Mouse (Mus musculus) cerebellum, adult 11-12 months (tissue): ENCODE measurements around the gene Gdi2.
A peak's percentile ranks its signal among the peaks of the same experiment; 100 is the strongest.
"Not testable (repeated sequence)": the region's sequence is repeated elsewhere in the genome, so short reads cannot be mapped to it uniquely, and the experiment has no call there.

Source experiments
- DNase-seq: peaks from one replicate; pipeline ENCODE4 v3.0.0; 2022

Gdi2 gene

DNA sequence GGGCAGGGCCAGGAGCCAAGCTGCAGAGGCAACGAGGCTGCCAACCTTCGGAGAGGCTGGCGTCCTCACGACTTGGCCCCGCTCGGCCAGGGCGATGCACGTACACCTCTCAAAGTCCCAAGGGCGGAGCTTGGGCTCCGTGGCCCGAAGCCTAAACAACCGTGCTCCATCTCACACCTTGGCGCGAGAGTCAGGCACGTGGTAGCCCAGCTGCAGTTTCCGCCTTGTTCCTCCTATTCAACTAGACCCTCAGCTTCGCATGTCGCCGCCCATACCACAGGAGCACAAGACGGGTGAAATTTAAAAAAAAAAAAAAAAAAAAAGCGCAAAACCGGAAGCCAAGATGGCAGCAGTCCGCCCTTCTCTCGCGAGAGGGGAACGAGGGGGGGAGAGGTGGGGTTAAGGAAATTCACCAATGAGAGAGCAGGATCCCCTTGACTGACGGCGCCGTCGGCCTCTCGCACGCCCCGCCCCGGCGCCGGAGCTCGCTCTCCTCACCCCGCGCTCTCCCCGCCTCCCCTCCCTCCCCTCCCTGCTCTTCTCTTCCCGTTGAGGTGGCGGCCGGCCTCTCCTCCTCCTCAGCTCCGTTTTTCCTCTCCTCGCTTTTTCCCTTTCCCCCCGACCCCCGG is at the start of gene Gdi2:
Gdi2 (plus strand) TSS at position 470 of the 629 bp plus-strand sequence.
- peak; percentile 95 for DNase-seq

DNA sequence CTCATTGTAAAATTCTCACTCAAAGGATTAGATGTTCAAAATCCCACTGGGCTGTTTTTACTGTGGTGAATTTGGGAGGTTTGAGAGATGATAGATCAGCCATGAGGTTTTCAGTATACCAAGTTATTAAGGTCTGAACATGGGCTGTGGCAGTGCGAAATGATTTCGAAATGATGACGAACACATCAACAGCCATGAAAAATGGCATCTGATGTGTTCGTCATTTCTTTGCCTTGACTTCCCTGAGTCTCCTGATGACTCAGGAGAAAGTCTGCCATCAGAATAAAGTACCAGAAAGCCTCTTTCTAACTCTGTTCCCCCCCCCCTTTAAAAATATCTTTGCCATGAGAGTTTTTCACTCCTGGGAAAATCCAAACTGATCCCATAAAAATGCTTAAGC is 42.3 kb upstream of the Gdi2 start:
- DNase-seq, result no peak

GRCm38 (mm10) chr13:3501014-3501413 is 36.8 kb upstream of the Gdi2 start:
- DNase-seq, result not testable (repeated sequence)

- not testable (repeated sequence) for DNase-seq
Measured at GRCm38 (mm10) chr13:3515351-3515750, 22.5 kb upstream of the Gdi2 start.

DNA sequence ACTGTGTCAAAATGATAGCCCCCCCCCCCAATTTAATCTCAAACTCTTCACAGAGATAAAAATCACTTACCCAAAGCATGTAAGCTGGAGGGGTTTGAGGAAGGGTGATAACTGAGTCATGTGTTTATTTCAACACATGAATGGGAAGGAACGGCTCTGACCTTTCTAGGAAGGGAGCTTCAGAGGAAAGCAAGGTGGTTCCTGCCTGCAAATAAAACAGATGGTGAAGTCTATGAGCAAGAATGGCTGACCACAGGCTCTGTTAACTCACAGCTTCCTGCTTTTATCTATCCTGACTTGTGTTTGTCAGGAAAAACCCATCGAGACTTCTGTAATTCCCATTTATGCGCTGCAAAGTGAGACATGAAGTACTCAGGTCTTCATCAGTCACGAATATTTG is 18.5 kb upstream of the Gdi2 start:
- not testable (repeated sequence) for DNase-seq

GRCm38 (mm10) chr13:3519994-3520393 is 17.9 kb upstream of the Gdi2 start:
- not testable (repeated sequence) for DNase-seq

DNA sequence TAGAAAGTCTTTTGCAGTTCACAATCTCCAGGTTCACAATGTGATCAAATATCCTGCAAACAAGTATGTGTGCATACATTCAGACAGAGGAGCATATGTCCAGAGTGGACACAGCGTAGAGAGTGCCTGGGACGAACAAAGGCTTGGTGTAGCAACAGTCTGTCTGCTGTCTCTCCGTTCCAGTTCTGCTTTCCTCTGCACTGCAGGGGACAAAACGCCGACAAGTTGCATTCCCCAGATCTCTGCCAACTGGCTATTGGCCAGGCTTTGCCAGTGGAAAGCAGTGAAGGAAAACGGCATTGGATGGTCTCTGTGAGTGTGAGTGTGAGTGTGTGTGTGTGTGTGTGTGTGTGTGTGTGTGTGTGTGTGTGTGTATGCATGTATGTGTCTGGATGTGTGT is 14.4 kb upstream of the Gdi2 start:
- DNase-seq, result no peak

DNA sequence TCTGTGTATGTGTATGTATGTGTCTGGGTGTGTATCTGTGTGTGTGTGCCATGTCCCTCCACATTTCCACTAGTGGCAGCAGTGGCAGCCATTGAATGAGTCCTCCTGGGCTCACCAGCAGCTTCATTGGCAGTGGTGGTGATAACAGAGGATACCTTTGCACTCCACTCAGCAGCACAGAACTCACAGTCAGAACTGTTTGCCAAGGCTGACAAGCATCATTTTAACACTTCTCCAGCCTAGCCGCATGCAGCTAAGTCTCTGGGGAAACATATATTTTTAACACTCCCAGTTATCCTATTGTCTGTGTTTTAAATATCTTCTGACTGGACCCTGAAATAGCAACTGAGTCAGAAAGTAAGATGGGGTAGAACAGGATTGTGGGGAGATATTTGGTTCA is 13.9 kb upstream of the Gdi2 start:
- no peak for DNase-seq

DNA sequence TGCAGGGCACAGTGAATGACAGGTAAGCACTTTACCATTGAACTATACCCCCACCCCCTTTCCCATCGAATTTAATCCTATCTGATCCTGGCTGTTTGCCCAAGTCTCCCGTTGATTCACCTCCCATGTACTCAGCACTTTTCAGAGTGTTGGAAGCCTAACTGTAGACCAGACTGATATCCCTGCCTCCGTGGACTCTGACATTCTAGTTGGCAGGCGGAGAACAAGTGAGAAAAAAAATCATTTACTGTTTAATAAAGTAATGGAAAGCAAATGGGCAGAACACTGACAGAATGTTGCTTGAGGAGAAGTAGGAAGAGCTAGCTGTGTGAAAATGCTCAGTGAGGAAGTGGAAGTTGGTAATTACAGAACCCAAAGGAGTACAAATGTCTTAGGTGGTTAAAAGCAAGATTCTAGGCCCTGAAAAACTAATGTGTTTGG is 12.2 kb upstream of the Gdi2 start:
- no peak for DNase-seq

DNA sequence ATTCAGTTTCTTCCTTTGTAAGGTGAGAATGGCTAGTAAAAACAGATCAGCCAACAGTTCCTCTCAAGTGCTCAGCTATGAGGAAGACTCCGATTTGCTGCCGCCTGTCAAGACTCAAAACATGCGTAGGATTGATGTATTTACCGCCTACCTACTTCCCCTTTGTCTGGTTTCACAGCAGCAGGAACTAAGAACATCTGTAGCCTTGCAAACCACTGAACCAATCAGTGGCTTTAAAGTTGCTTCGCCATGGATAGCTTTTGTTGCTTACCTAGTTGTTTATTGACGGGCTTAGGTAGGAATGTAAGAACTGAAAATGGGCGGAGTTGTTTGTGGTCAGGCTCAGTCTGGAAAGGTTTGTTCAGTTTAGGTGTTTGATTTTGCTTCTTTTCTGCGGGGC is 11.5 kb upstream of the Gdi2 start:
- DNase-seq, result no peak

- no peak for DNase-seq
Measured at GRCm38 (mm10) chr13:3530451-3530850, 7.4 kb upstream of the Gdi2 start.

- not testable (repeated sequence) for DNase-seq
Measured at GRCm38 (mm10) chr13:3531176-3531575, 6.7 kb upstream of the Gdi2 start.

DNA sequence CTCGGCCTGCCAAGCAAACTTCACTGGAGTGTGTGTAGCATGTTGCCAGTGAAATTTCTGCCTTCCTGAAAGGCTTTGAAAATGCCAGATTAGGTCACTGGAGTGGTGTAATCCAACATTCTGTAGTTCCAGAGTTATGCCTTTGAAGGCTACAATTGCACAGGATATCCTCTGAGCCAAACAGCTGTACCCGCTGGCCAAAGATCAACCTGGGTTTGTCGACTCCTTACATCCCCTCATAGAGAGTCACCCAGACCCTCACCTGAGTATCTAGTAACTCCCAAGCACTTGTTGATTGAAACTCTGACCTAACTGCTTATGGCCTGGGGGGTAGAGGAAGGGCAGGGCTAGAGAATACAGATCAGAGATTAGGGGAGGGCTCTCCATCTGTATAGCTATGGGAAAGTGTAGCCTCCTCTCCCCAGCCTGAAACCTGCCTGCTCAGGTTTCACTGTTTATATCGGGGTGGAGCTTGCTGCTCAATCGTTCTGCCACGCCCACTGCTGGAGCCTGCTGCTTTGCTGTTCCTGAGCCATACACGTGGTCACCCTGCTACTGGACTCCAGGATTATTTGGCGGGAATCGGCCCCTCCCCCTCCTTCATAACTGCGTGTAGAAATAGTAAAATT is 6.1 kb upstream of the Gdi2 start:
- no peak for DNase-seq

DNA sequence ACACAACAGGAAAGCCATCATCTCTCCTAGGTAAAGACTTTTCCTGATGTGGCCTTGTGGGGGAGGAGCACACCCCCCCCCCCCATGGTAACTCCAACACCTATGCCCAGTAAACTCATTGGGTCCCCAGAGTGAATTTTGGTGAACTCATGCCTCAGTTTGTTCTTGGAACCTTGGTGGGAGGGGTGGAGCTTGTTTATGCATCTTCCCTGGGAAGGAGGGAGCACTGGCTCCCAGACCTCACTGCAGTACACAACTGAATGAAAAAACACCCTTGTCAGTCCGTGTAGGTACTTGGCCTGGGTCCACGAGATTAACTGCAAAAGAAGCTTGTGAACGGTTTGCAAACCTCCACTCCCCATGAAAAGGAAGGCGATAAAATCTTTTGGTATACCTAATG is 5.4 kb upstream of the Gdi2 start:
- DNase-seq, result no peak

DNA sequence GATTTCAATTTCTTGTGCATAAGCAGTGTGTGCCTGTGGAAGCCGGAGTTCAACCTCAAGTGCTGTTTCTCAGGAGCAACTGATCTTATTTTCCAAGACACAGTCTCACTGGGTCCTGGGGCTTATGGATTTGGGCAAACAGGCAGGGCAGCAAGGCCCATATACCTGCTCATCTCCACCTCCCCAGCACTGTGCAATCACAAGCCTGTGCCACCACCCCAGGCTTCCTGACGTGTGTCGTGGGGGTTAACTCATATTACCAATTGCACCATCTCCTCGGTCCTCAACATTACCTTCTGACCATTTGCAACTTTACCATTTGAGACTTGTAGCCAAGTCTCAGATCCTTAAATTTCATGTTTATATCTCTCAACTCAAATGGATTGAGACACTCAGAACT is 3.7 kb upstream of the Gdi2 start:
- DNase-seq, result no peak

GRCm38 (mm10) chr13:3538223-3538968 is 533 bp downstream of the Gdi2 start:
- peak; percentile 82 for DNase-seq

- peak; percentile 28 for DNase-seq
Measured at GRCm38 (mm10) chr13:3538969-3539562, 1.2 kb downstream of the Gdi2 start.

- no peak for DNase-seq
Measured at GRCm38 (mm10) chr13:3540166-3540565, 2.3 kb downstream of the Gdi2 start.

- no peak for DNase-seq
Measured at GRCm38 (mm10) chr13:3541159-3541782, 3.4 kb downstream of the Gdi2 start.

DNA sequence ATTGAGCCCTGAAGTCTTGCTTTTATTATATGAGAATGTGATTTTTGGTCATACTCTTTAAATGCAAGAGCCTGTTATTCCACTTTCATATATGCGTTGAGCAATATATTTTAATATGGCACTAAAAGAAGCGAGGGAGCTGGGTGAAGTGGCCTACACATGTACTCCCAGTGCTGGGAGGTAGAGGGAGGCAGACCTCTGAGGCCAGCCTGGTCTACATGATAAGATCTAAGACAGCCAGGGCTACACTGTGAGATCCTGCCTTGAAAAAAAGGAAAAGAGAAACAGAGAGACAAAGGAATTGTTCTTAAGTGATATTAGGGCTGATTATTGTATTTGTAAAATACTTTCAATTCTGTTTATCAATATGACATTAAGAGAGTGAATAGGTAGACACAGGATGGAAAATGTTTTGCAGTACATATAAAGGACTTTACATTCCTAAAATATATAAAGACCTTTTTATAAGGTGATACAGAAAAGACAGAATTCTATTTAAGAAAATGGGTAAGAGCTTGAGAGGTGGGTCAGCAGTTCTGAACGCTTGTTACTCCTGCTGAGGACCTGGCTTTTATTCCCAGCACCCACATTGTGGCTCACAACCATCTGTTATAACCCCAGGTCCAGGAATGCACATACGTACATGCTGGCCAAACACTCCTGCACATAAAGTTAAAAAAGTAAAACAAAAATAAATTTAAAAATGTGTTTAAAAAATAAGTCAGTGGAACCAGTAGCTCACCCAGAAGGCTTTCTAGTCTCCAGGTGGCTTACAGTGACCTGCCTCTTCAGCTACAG is 6.4 kb downstream of the Gdi2 start:
- peak; percentile 39 for DNase-seq

GRCm38 (mm10) chr13:3544925-3545324 is 7.1 kb downstream of the Gdi2 start:
- DNase-seq, result no peak

- DNase-seq, result peak; percentile 50
Measured at GRCm38 (mm10) chr13:3547410-3547809, 9.5 kb downstream of the Gdi2 start.
